Mouse (Mus musculus): Measurements from ENCODE around the gene Miga2. TPM values are rescaled to one million over a fixed set of nuclear protein-coding genes. Genes with fewer than 3 reads are reported as not detected.

Miga2 gene
- polyA plus RNA-seq, 1 experiment, result 46.8 TPM

GRCm38 (mm10) chr2:30358533-30359531 lies 5.2 kb upstream of the Miga2 start, which contains the start of gene Sh3glb2:
Gene Sh3glb2, minus strand, starts transcription at chr2:30359337.
- H3K27ac ChIP-seq (ENCODE audit: insufficient read depth, low read depth, low read length), result peak within 1 kb of the TSS; percentile 54
- WGBS, result 1% methylated on average over 65 of the region's 73 CpGs
- peaks cover 4% of the 10 kb centered on the region; the same call in 1 of the 2 replicates for H3K4me1 ChIP-seq (ENCODE audit: control insufficient read depth, insufficient read depth, low read length)
- TF ChIP-seq CTCF (conservative IDR thresholded peaks at IDR 0.05; ENCODE audit: insufficient read depth, insufficient read length, low read depth, low read length), result peak; percentile 39
- TF ChIP-seq POLR2A (IDR thresholded peaks at IDR 0.05; ENCODE audit: low read depth, low read length), result no peak
- no peaks in the 10 kb centered on the region for H3K36me3 ChIP-seq (ENCODE audit: control insufficient read depth, insufficient read depth, low read length)
- peak within 1 kb of the TSS; percentile 94 for H3K4me3 ChIP-seq (ENCODE audit: insufficient read depth, low read depth, low read length)
- no peaks in the 10 kb centered on the region for H3K27me3 ChIP-seq (replicated peaks; ENCODE audit: control insufficient read depth, insufficient read depth, low read length)
- DNase-seq, result peak; percentile 85

DNA sequence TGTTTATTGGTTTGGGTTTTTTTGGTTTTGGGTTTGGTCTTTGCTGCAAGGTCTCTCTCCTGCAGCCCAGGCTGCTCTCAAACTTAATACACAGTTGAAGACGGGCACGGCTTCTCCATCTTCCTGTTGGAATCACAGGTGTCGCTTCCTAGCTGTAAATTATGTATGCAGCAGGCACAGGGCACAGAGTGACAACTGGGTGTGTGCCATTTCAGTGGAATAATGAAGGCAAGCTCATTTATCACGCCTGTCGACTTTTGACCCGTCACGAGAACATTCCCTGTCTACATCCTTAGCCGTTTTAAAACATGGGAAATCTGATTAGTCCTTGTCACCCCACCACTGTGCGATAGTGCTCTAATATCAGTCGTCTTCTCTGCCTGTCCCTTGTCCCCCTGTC lies 3.4 kb upstream of the Miga2 start:
- peak; percentile 58 for DNase-seq
- Histone ChIP-seq H3K27ac (ENCODE audit: insufficient read depth, low read depth, low read length) (no peak overlapping the region), H3K27me3 (replicated peaks; ENCODE audit: control insufficient read depth, insufficient read depth, low read length) (no peaks in the 10 kb centered on the region), H3K4me3 (ENCODE audit: insufficient read depth, low read depth, low read length) (no peak overlapping the region), H3K36me3 (ENCODE audit: control insufficient read depth, insufficient read depth, low read length) (no peaks in the 10 kb centered on the region), H3K4me1 (ENCODE audit: control insufficient read depth, insufficient read depth, low read length) (peaks cover 14% of the 10 kb centered on the region)
- 61% methylated on average over 10 of the region's 10 CpGs for WGBS
- TF ChIP-seq POLR2A (IDR thresholded peaks at IDR 0.05; ENCODE audit: low read depth, low read length) (no peak), CTCF (conservative IDR thresholded peaks at IDR 0.05; ENCODE audit: insufficient read depth, insufficient read length, low read depth, low read length) (no peak)

DNA sequence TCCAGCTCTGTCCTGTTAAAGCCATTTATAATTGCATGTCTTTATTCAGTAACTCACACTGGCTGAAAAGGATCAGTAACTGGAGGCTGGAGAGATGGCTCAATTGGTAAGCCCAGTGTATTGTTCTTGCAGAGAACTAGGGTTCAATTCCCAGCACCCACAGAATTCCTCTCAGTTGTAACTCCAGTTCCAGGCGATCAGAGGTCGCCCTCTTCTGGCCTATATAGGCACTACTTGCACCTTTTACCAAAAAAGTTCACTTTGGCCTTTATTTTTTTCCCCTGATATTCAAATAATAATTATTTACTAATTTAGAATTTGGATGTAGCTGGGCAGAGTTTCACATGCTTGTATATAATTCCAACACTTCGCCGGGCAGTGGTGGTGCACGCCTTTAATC lies 1.2 kb upstream of the Miga2 start:
- Histone ChIP-seq H3K4me1 (ENCODE audit: control insufficient read depth, insufficient read depth, low read length) (peaks cover 14% of the 10 kb centered on the region), H3K27ac (ENCODE audit: insufficient read depth, low read depth, low read length) (no peak overlapping the region), H3K4me3 (ENCODE audit: insufficient read depth, low read depth, low read length) (no peak overlapping the region), H3K36me3 (ENCODE audit: control insufficient read depth, insufficient read depth, low read length) (no peaks in the 10 kb centered on the region), H3K27me3 (replicated peaks; ENCODE audit: control insufficient read depth, insufficient read depth, low read length) (no peaks in the 10 kb centered on the region)
- 80% methylated on average over 5 of the region's 5 CpGs for WGBS
- 0 out of 2 replicates have a peak, but pooled peaks have one; percentile 13 for TF ChIP-seq CTCF (conservative IDR thresholded peaks at IDR 0.05; ENCODE audit: insufficient read depth, insufficient read length, low read depth, low read length)
- TF ChIP-seq POLR2A (IDR thresholded peaks at IDR 0.05; ENCODE audit: low read depth, low read length), result no peak
- no peak for DNase-seq

GRCm38 (mm10) chr2:30365281-30366069 lies 1.4 kb downstream of the Miga2 start:
- DNase-seq, result peak; percentile 48

GRCm38 (mm10) chr2:30366203-30366602 lies 2.2 kb downstream of the Miga2 start:
- Histone ChIP-seq H3K36me3 (ENCODE audit: control insufficient read depth, insufficient read depth, low read length) (no peaks in the 10 kb centered on the region; the same call in 1 of the 2 replicates), H3K27ac (ENCODE audit: insufficient read depth, low read depth, low read length) (no peak overlapping the region), H3K4me3 (ENCODE audit: insufficient read depth, low read depth, low read length) (no peak overlapping the region), H3K4me1 (ENCODE audit: control insufficient read depth, insufficient read depth, low read length) (peaks cover 10% of the 10 kb centered on the region), H3K27me3 (replicated peaks; ENCODE audit: control insufficient read depth, insufficient read depth, low read length) (no peaks in the 10 kb centered on the region)
- peak; percentile 36 for DNase-seq
- no peak for TF ChIP-seq CTCF (conservative IDR thresholded peaks at IDR 0.05; ENCODE audit: insufficient read depth, insufficient read length, low read depth, low read length)
- TF ChIP-seq POLR2A (IDR thresholded peaks at IDR 0.05; ENCODE audit: low read depth, low read length), result no peak
- WGBS, result 25% methylated on average over 5 of the region's 5 CpGs

More at GRCm38 (mm10) chr2:30365281-30366069, 1.4 kb downstream of the Miga2 start:
- TF ChIP-seq POLR2A (IDR thresholded peaks at IDR 0.05; ENCODE audit: low read depth, low read length), result no peak
- TF ChIP-seq CTCF (conservative IDR thresholded peaks at IDR 0.05; ENCODE audit: insufficient read depth, insufficient read length, low read depth, low read length), result no peak
- Histone ChIP-seq H3K4me3 (ENCODE audit: insufficient read depth, low read depth, low read length) (peak overlapping the region; percentile 65), H3K27me3 (replicated peaks; ENCODE audit: control insufficient read depth, insufficient read depth, low read length) (no peaks in the 10 kb centered on the region), H3K27ac (ENCODE audit: insufficient read depth, low read depth, low read length) (peak overlapping the region; percentile 53), H3K4me1 (ENCODE audit: control insufficient read depth, insufficient read depth, low read length) (peaks cover 10% of the 10 kb centered on the region), H3K36me3 (ENCODE audit: control insufficient read depth, insufficient read depth, low read length) (no peaks in the 10 kb centered on the region; the same call in 1 of the 2 replicates)
- WGBS, result 54% methylated on average over 2 of the region's 2 CpGs

- no peaks in the 10 kb centered on the region for H3K4me1 ChIP-seq (ENCODE audit: control insufficient read depth, insufficient read depth, low read length)
- H3K36me3 ChIP-seq (ENCODE audit: control insufficient read depth, insufficient read depth, low read length), result no peaks in the 10 kb centered on the region; the same call in none of the 2 replicates
- over 99% methylated on average over 8 of the region's 8 CpGs for WGBS
- TF ChIP-seq POLR2A (IDR thresholded peaks at IDR 0.05; ENCODE audit: low read depth, low read length) (no peak), CTCF (conservative IDR thresholded peaks at IDR 0.05; ENCODE audit: insufficient read depth, insufficient read length, low read depth, low read length) (no peak)
- H3K27me3 ChIP-seq (replicated peaks; ENCODE audit: control insufficient read depth, insufficient read depth, low read length), result no peaks in the 10 kb centered on the region
- H3K4me3 ChIP-seq (ENCODE audit: insufficient read depth, low read depth, low read length), result no peak overlapping the region
- H3K27ac ChIP-seq (ENCODE audit: insufficient read depth, low read depth, low read length), result no peak overlapping the region
- no peak for DNase-seq
Measured at GRCm38 (mm10) chr2:30371544-30371943, 7.5 kb downstream of the Miga2 start.

Data from kidney, adult 2 months (tissue).